Mouse (Mus musculus): ENCODE data around the gene Fzd7.
A peak's percentile ranks its signal among the peaks of the same experiment; 100 is the strongest.

GRCm38 (mm10) chr1:59472368-59473180 is 9.7 kb upstream of the Fzd7 start:
- TF ChIP-seq POLR2A (IDR thresholded peaks at IDR 0.05; ENCODE audit: insufficient read depth, low read length), result no peak
- no peak for TF ChIP-seq CTCF (IDR thresholded peaks at IDR 0.05; ENCODE audit: low read depth, low read length)
- TF ChIP-seq EP300 (IDR thresholded peaks at IDR 0.05; ENCODE audit: insufficient read depth, low read depth, low read length), result peak; percentile 43; the same call in 1 of the 2 replicates
